Mouse (Mus musculus): Measurements from ENCODE around the gene Kcnk4.
A peak's percentile ranks its signal among the peaks of the same experiment; 100 is the strongest.

Gene Kcnk4

DNA sequence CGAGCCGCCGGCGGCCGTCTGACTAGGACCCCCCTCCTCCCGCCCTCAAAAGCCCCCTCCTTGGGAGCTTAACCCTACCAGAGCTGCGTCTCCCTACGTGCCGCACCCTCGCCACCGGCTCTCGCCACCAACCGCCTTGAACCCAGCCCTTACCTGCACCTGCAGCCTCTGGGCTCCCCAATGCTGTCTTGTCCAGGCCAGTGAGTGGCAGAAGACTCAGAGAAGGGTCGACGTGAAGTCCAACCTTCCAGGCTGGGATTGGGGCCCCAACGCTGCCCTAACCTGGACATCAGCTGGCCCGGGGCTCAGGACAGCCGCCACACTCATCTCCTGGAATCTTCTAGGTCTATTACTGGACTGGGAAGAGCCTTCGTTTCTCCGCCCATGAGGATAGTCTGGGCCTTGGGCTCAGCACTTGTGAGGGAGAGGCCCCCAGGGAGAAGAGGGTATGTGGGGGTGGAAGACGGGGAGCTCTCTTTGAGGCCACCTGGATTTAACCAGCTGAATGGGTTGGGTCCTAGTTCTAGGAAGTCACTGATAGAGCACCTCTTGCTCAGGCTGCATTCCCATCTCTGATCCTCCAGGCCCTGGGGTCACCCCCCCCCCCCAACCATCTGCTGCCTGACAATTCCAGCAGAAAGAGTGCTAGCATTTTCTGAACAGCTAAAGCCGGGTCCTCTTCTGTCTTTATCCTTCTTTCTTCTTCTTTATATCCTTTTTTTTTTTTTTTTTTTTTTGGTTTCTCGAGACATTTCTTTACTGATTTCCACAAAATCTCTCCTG, at the start of gene Kcnk4:
TSS of gene Kcnk4 (minus strand) at position 321 of the 783 bp plus-strand sequence.
- DNase-seq = peak; percentile 45 to 48

DNA sequence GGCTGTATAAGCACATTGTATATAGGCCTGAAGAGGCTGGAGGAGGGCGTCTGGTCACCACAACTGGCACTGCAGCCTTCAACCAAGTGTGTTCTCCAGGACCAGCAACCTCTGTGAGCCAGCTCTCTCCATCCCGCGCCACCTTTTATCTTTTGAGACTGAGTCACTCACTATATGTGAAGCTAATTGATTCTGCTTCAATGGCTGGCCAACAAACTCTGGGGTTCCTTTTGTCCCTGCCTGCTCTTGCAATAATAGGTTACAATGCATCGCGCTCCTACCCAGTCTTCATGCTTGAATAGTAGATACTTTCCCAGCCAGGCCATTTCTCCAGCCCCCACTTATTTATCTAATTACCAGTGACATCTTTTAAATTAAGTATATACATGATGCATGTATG, 49.3 kb upstream of the Kcnk4 start:
- no peak for DNase-seq

DNA sequence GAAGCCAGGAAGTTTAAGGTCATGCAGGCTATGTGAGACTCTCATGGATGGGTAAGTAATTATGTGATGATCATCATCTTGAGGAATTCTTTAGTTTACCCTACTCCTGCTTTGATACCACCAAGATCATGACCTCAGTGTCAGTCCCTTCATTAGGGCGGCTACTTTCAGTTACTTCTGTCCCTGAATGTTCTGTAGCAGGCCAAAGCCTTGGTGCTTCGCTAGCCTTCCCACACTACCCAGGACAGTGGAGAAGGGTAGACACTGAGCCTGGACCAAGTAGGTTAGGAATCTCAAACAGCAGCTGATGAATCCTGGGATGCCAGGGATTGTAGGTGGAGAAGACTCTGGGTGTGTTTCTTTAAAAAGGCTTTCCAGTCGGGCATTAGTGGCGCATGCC, 47.1 kb upstream of the Kcnk4 start:
- no peak for DNase-seq

DNA sequence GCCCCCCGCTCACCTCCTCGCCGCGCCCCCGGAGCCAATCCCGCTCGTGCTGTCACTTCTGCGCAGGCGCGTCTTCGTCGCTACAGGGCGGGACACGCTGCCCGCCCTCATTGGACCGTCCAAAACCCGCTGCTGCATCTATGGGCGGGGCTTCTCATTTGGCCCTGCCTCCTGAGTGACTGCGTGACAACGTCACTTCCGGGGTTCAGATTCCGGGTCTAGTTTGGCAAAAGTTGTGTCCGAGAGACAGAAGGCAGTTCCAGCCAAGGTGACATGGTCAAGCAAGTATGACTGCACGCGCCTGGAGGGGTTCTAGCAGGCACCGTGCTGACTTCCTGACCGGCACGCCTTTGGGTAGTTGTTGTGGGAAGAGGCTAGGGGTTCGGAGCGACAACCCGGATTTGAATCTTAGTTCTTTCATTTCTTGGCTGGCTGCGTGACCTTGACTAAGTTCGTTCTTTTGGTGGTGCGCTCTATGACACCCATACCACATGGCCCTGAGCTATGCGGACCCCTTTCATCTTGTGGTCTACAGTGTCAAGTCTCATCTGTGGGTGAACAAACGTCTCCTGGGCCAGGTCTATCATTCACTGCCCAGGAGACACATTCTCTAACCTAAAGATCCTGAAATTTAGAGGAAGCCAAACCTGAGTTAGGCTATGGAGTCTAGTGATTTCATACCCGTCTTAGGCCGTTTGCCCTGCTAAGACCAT, 46.2 kb upstream of the Kcnk4 start, which contains the start of gene Fkbp2:
TSS of gene Fkbp2 (minus strand) at position 121 of the 713 bp plus-strand sequence.
- peak; percentile 99 for DNase-seq

DNA sequence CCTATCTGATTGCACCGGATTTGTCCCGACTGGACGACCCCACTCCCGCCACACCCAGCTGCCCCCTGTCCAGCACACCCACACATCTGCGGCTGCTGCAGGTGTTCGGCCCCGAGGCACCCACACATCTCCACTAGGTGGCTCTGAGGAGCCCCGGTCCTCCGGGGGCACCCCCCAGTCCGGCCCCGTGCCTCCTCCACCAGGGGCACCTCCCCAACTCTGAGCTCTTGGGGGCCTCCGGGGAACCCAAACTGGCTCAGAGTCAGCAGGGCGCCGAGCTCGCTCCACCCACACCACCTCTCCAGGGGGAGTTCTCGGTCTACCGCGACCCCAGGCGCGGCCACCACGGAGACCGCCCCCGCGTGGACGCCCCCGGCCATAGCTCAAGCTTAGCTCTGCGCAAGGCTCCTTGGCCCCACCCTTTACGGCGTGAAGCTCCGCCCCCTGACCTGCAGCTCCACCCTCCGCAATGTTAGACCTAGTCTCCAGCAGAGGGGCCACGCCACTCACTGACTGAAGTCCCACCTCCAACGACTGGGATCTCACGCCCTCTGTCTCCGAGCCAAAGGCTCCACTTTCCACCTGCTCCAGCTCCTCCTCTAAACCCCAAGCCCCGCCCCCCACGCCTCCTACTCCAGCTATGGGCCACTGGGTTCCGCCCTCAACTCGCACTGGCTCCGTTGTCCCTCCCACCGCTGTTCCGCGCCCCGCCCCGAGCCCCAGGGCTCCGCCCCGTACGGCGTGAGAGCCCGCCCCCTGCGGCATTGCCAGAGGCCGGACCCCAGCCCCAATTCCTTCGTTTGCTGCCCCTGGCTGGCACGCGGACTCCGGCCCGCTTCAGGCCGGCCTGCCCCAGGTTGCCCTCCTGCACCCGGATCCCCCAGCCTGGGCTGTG, 45.4 kb upstream of the Kcnk4 start:
- peak; percentile 99 to 100 for DNase-seq

DNA sequence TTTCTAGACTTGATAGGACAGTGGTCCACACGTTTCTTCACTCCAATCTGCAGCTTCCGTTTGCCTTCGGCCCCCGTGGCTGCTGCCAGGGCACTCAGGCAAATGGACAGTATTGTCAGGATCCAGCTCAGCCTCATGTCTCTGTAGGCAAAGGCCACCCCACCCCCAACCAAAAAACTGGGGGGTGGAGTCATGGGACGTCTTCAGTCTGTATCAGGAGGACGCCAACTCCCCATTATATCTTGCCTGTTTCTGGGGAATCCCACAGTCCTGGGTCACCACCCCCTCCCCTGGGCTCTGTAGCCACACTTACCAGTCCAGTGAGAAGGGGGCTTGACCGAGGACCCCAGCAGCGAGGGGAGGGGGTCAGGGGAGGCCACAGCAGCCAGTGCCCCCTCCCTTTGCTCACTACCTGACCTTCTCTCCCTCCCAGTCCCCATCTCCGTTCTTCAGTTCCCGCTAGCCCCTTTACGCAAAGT, 44.7 kb upstream of the Kcnk4 start:
- DNase-seq = peak in 1 of 2 experiments; percentile 53

DNA sequence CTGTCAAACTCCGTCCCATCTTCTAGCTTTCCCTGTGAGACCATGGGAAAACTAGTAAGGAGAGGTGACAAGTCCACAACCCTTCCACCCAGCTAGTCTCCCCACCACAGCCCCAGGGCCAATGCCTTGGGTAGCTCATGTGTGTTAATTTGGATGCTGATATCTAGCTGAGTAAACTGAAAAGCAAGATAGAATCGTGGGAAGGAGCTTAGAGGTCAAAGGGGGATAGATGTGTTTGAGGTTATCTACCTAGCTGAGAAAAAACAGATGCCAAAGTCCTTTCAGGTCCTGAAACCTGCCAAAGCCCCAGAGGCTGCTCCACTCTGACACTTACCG, 44.3 kb upstream of the Kcnk4 start:
- no peak for DNase-seq

DNA sequence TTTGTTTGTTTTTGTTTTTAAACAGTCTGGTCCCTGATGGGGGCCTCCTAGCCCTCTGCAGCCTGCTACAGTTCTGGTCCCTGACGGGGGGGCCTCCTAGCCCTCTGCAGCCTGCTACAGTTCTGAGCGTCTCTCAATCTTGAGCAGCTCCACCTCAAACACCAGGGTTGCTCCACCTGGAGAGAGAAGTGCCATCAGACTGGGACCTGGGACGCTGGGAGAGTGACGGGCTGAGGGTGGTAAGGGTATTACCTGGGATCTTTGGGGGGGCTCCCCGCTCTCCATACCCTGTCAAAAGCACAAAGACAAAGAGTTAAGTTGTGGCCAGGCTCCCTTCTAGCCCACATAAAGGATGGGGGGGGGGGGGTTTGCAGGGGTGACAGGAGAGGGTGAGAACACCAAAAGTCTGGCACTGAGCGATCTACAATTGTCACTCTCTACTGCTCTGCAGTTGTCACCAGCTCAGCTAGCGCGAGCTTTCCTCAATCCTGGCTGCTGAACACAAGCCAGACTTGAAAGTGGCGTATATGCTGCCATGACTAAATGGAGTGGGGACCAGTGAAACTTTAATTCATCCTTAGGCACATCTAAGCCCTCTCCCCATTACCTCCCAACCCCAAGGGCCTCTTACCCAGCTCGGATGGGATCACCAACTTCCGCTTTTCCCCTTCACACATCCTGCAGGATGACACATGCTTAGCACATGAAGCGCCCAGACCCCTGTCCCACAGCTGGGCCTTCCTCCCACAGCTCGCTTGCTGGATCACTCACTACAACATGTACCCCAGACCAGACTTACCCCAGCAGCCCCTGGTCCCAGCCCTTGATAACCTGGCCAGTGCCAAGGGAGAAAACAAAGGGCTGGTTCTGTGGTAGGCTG, 43.7 kb upstream of the Kcnk4 start:
- no peak for DNase-seq

DNA sequence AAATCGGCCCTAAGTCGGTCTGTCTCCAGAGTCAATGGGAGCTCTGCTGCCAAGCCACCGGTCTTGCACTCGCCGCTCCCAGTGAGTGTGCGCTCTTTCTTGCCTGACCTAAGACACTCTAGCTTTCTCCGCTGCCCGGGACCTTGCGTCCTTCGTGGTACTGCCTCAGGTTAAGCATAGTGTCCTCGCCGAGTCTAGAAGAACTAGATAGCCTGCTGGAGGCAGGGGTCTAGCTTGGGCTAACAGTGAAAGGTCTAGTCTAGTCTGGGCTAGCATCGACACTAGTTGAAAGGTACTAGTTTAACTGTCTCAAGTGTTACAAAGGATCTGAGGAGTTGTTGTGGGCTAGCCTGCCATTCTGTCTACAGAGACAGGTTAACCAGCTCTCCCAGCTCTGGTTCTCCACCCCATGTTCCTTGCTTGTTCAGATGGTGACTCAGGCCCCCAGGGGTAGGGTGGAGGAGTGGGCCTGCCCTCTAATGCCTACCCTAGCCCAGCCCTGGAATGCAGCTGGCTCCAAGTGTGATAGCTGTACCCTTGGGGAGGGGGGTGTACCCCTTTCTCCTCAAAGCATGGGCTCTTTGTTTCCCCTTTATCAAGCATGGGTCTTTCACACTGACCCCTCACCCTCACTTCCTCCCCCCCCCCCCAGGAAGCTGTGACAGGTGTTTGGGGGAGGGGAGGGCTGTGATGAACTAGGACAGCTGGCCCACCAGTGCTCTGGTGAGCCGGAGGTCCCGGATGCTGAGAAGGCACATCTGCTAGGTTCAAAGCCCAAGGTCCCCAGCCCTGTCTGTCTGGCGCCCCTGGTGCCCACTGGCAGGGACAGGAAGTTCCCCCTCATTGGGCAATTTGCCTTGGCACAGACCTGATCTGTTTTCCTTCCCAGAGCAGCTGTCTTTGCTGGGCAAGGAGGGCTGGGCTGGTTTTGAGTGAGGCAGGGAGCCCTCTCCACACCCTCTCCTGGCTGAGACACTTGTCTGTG, 41.5 kb upstream of the Kcnk4 start, which contains the start of gene Plcb3:
TSS of gene Plcb3 (minus strand) at position 934 of the 985 bp plus-strand sequence.
- peak; percentile 77 to 85 for DNase-seq

DNA sequence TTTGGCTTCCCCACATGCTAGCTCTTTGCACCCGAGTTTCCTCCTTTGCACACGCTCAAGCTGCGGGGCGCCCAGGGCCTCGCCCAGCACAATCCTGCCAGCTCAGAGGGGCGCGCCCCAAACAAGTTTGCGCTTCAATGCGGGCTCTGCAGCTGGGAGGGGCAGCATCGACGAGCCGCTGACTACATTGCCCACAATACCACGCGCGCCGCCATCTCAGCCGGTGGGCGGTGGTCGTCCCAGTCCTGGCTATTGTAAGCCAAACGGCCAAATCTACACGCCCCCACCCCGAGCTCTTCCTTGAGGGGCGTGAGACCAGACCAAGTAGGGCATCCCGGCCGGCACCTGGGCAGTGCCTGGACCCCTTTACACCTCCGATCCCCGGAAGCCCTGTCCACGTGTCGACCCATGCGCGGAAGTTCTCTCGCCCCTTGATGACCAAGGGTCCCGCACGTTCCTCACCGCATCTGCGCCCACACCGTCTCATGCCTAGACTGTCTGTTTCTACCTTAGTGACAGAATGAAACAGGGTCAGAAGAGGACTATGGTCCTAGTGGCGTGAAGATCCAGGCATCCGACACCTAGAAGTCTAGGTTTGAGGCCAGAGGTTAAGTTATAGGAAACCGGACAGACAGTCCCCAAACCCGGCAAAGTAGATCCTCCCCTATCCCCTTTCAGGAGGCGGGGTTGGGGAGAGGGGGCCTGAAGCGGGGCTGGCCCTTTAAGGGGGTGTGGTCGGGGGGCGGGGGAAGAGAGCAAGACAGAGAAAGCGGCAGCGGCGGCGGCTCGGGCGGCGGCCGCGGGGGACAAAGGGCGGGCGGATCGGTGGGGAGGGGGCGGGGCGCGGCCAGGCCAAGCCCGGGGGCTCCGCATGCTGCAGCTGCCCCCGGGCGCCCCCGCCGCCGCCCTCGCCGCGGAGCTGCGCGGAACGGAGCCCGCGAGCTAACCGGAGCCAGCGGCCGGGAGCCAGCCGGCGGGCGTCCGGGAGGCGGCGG, 40.2 kb upstream of the Kcnk4 start, which contains the start of gene Ppp1r14b:
TSS of gene Ppp1r14b (plus strand) at position 758 of the 995 bp plus-strand sequence.
- DNase-seq = peak; percentile 75 to 84

DNA sequence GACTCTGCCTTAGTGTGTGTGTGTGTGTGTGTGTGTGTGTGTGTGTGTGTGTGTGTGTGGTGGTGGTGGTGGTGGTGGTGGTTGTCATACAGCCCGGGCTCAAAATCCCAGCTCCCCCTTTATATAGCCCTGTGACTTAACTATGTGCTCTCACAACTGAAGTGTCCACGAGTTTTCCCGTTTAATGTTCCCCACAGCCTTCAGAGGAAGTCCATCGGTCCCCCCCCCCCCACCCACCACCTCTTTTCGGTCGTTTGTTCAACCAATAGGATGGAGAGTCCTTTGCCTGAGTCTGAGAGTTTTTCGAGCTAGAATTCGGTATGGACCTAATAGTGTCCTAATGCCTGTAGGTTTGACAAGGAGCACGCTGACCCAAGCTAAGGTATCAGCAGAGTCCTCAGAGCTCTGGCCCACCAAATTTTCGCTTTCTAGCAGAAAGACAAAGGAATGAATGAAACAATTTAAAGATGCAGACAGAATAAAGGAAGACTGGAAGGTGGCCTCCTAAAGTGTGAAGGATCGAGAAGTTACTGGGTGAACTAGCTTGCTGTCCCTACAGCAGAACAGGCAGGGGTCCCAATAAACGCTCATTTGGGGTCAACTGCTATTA, 39.4 kb upstream of the Kcnk4 start:
- DNase-seq = no peak

DNA sequence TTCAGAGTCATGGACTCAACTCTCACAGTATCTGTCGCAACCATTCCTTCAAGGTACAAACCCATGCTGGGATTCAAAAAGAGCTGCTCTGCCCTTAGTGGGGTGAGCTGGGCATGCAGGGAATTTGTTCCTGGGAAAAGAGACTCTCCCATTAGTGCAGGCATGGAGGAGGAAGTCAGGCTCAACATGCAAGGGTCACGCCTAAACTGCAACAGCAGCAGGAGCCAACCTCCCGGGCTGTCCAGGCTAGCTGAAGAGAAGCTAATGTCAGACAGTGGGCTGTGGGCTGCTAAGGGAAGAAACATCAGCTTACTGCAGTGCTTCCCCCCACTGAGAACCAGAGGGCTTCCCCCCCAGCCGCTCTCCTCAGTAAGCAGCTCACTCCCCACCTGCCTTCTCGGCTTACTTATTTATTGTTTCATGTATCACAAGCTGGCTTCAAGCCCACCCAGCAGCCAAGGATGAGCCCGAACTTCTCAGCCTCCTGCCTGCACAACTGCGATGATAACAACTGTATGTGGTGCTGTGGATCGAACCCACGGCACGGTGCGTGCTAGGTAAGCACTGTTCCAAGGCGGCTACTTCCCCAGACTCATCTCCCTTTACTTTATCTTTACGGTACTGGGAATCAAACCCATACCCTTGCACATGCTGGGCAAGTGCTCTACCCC, 38.1 kb upstream of the Kcnk4 start:
- DNase-seq = no peak

DNA sequence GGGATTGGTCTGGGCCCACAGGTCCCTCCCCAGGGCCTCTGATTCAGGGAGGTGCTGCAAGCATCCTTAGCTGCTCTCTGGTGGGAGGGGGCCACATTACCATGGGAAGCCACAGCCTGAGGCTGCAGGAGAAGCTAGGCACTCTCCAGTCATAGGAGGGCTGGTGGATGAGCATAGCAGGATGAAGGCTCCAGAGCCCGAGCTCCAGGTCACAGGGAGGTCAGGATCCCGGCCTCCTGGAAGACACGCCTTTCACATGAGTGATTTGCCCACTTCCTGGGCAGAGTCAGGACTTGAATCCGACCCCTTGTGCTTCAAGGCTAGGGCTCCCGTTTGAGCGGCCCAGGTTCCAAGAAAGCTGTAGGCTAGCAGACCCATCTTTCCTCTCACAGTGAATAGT, 37.3 kb upstream of the Kcnk4 start:
- DNase-seq = no peak

DNA sequence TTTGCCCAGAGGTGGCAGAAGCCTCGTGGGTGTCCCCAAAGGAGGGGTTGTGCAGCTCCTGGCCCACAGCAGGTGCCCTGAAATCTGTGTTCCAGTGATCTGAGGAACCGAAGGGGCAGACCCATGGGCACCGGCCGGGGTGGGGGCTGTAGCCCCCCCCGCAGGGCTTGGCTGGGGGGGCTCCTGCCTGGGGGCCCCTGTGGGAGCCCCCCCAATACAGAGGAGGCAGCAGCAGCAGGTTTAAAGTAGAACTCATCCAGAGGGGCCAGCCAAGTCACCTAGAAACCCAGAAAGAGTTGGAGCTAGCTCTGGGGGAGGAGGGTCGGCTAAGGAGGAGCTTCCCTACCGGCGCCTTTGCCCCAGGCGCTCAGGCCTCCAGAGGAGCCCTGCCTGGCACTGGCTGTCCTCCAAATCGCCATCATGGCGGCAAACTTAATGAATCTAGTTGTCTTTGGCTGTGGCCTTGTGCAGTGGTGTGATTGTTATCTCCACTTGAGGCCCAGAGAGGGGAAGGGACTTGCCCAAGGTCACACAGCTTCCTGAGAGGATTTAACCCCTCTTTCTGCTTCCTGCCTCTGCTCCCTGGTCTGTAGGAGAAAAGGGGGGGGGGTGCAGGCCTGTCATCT, 36.3 kb upstream of the Kcnk4 start:
- DNase-seq = no peak

DNA sequence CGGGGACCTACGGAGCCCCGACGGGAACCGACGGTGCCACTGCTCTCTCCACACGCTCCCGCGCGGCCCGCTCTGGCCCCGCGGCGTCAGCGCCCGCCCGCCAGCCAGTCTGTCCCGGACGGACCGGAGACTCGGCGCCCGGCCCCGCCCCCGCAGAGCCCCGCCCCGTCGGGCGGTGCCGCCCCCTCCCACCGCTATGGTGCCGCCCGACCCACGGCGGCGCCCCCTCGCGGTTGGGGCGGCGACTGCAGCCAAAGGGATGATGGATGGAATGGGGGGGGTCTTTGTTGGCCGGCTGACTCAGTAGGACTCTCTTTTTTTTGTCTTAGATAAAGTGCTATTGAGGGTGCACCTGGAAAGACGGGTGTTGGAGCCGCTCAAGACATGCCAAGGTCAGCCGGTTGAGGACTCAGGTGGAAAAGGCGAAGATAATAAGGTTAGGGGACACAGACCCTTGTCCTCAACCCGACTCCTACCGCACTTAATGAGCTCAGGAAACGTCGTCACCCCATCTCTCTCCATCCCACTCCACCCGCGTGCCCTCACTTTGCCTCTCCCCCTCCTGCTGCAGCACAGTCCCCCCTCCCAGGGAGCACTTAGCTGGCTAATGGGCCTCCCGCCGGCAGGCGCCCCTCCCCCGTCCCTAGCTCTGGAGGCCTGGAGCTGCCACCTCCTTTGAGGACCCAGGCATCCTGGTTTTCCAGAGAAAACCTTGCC, 35.5 kb upstream of the Kcnk4 start:
- DNase-seq = peak; percentile 35 to 57

DNA sequence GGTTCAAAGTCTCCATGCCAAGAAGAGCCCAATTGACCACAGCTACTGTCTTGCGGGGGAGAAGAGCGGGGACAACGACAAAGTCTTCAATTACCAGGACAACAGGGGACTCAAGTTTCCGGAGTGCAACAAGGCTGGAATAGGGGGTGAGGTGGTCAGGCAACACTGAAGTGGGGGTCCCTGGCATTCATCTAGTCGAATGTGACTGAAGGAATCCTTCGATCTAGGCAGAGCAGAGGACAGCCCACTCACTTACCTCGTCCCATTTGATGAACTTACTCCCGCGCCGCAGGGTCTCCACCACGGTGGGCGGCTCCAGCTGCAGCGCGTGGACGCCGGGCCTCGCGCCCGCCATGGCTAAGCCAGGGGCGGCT, 35.0 kb upstream of the Kcnk4 start:
- no peak for DNase-seq
